Mouse (Mus musculus) lung, postnatal 0 days (tissue): ENCODE data around the gene Tmem132c.

Source experiments
- CTCF ChIP-seq: IDR thresholded peaks from 2 replicates; pipeline ENCODE4 v1.5.1; 2016; ENCODE audit warnings: antibody characterized with exemption, mild to moderate bottlenecking
- EP300 ChIP-seq: IDR thresholded peaks from 2 replicates; pipeline ENCODE4 v1.6.1; 2016; ENCODE audit warnings: antibody characterized with exemption, mild to moderate bottlenecking, control low read depth

DNA sequence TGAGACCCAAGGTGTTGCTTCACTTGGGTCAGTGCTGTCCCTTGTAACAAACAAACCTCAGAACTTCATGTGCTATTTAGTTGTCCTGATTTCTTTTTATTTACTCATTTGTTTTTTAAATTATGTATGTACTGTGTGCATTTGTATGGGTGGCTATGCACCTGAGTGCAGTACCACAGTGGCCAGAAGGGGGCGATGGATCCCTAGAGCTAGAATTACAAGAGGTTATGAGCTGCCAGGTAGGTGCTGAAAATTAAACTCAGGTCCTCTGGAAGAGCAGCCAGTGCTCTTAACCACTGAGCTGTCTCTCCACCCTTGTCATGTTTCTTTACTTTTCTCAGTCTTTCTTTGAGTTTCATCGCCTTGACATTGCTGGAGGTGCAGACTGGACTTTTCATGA lies 11.7 kb downstream of the Tmem132c start:
- no peak; the same call in 1 of the 2 replicates for TF ChIP-seq CTCF
- no peak for TF ChIP-seq EP300
